Mouse (Mus musculus) brain, adult 10 weeks (tissue): ENCODE measurements around the gene Dcaf12l1. TPM values are rescaled to one million over a fixed set of nuclear protein-coding genes. Genes with fewer than 3 reads are reported as not detected.

Experiments
- polyA plus RNA-seq: library from polyadenylated mRNA; stranded (reverse); fragments of 350-450 nt; fragmentation: Illumina TruSeq; extraction: RNeasy Lipid Tissue Mini Kit (QIAGEN cat#74804); gene quantifications from one replicate; pipeline ENCODE4 v1.2.3, GENCODE M21; 2015; ENCODE audit warnings: low read depth, low replicate concordance

Dcaf12l1 gene
- polyA plus RNA-seq, result 32.8 TPM

DNA sequence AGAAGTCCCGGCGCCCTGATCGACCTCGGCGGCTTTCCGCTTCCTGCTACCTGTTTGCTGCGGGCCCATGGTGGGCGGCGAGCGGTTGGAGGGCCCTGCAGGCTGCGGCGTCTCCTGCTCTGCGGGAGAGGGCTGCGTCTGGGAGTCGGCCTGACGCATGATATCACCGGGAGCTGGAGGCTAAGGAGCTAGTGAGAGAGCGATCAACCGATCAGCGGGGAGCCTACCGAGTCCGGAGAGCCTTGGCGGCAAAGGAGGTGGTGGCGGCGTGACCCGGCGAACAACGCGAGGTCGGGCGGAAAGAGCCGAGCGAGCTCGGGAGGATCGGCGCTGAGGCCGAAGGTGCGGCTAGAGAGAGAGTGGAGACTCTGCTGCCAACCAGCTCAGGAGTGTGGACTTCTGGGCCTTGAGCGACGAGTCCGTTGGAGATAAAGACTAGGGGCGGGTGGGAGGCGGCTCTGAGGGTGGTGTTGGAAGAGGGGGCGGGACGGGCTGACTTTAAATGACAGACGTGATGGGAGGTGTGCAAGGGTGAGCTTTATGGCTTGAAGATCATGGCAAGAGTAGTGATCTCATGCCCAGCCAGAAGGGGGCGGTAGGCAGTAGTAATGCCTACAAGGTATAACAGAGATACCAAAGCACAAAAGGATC, at the start of gene Dcaf12l1:
Gene Dcaf12l1 (minus strand): TSS at position 437 of the 651 bp plus-strand sequence.

